Mouse (Mus musculus) megakaryocyte, embryonic 14.5 days (primary cell): Measurements from ENCODE around the gene Atg7.

ENCODE experiments used
- FLI1 ChIP-seq: IDR thresholded peaks from 2 replicates; pipeline ENCODE4 v1.6.1; 2012; ENCODE audit warnings: low read length, inconsistent platforms, mixed read lengths
- GATA1 ChIP-seq: IDR thresholded peaks from 3 replicates; pipeline ENCODE4 v1.6.1; 2012; ENCODE audit warnings: mixed read lengths, low read length, inconsistent platforms, borderline replicate concordance

DNA sequence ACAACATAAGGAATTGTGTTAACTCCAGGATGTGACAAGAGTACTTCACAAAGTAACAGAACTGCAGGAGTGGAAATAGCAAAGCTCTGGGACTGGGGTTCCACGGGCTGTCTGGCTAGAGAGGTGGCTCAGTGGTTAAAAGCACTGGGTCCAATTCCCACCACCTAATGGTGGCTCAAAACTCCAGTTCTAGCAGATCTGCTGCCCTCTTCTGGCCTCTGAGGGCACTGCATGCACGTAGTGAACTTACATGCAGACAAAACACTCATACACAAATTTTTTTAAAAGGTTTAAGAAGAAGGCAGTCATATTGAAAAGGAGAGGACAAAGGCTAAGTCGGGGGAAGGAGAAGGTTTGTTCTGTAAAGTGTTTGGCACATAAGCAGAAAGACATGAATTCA, 57.8 kb downstream of the Atg7 start:
- TF ChIP-seq GATA1, result no peak
- no peak for TF ChIP-seq FLI1
